Mouse (Mus musculus) spleen, adult 2 months (tissue): ENCODE measurements at regions not wholly inside any gene's neighbourhood (a gene's known extent, or its start where the extent isn't known, plus 50 kb on each side); places are given as distances from the start of the nearest gene placed in this dataset.

Source experiments
- CTCF ChIP-seq: fragments of 200-500 bp; IDR thresholded peaks from 2 replicates; pipeline ENCODE4 v1.5.1; 2011; ENCODE audit warnings: mild to moderate bottlenecking, inconsistent platforms; ENCODE audit not compliant: insufficient read depth, insufficient read length, insufficient replicate concordance; ENCODE audit errors: extremely low read depth
- POLR2A ChIP-seq: fragments of 200-500 bp; IDR thresholded peaks from 2 replicates; pipeline ENCODE4 v1.6.1; 2011; ENCODE audit warnings: low read depth, low read length, inconsistent platforms

DNA sequence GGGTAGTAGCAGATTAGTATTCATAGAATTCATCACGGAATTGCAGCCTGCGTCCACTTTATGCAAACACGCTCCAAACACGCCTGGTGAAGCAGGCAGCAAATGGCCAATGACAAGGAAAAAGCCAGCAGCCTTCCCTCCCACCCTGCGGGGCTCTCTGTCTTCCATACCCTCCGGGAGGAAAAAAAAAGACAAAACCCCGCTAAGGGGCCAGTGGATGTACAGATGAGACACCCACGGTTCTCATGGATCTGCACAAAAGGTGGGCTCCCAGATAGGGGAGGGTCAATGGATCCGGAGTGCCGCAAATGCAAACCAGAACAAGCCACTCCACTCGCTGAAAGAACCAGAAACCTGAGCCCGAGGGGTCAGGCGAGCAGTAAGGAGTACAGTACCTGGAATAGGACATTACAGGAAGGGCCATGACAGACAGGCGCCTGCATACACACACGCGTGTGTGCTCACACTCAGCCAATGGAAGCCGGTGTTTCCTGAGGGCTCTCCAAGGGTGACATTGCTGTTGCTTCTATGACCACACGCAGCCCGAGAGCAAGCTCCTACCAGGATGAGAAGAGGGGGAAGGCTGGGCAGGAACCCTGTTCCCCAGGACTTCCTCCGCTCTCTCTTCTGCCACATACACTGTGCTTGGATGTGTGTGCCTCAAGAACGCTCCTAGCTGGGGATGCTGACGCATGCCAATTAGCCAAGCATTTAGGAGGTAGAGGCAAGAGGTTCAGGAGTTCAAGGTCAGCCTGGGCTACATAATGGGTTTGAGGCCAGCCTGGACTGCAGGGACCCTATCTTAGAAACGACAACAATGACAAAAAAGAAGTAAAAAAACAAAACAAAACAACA, 57.5 kb upstream of the Casz1 start:
- TF ChIP-seq POLR2A (no peak), CTCF (no peak)
